Mouse (Mus musculus) ES-Bruce4 (cell line): ENCODE results near the gene Tll2. TPM values are rescaled to one million over a fixed set of nuclear protein-coding genes. Genes with fewer than 3 reads are reported as not detected.

Experiments
- H3K27ac ChIP-seq: 2 replicates; pipeline ENCODE4 v1.5.1; 2012; ENCODE audit warnings: low read length, inconsistent platforms; ENCODE audit not compliant: insufficient read depth
- H3K27me3 ChIP-seq: 2 replicates; pipeline ENCODE4 v1.6.1; 2012; ENCODE audit warnings: mild to moderate bottlenecking, low read length, inconsistent platforms; ENCODE audit not compliant: control insufficient read depth, poor library complexity, insufficient read depth, severe bottlenecking
- H3K36me3 ChIP-seq: 2 replicates; pipeline ENCODE4 v1.6.1; 2012; ENCODE audit warnings: inconsistent platforms, mild to moderate bottlenecking, low read length, moderate library complexity; ENCODE audit not compliant: control insufficient read depth, poor library complexity, insufficient read depth, severe bottlenecking
- H3K4me1 ChIP-seq: one replicate; pipeline ENCODE4 v1.8.1; 2011; ENCODE audit warnings: low read length; ENCODE audit not compliant: control insufficient read depth, insufficient read depth
- H3K4me3 ChIP-seq: 2 replicates; pipeline ENCODE4 v1.5.1; 2011; ENCODE audit warnings: low read depth, mild to moderate bottlenecking, low read length
- H3K9ac ChIP-seq: 2 replicates; pipeline ENCODE4 v1.6.1; 2012; ENCODE audit warnings: low read depth, mild to moderate bottlenecking, inconsistent platforms; ENCODE audit not compliant: poor library complexity, severe bottlenecking
- H3K9me3 ChIP-seq: replicated peaks from 2 replicates; pipeline ENCODE4 v1.6.1; 2012; ENCODE audit warnings: mild to moderate bottlenecking, low read length, inconsistent platforms; ENCODE audit not compliant: control insufficient read depth, poor library complexity, insufficient read depth, severe bottlenecking
- CTCF ChIP-seq: IDR thresholded peaks from one replicate; pipeline ENCODE4 v1.8.1; 2011; ENCODE audit warnings: low read depth, low read length
- EP300 ChIP-seq: IDR thresholded peaks from 2 replicates; pipeline ENCODE4 v1.6.1; 2011; ENCODE audit warnings: low read depth, low read length; ENCODE audit not compliant: insufficient read depth
- POLR2A ChIP-seq: IDR thresholded peaks from one replicate; pipeline ENCODE4 v1.8.1; 2011; ENCODE audit warnings: low read length; ENCODE audit not compliant: insufficient read depth
- polyA plus RNA-seq: library from polyadenylated mRNA; stranded (reverse); fragments of >200 nt; gene quantifications from 2 replicates; pipeline ENCODE4 v1.2.4, GENCODE M21; 2011; ENCODE audit warnings: low read depth; ENCODE audit not compliant: missing spikeins, insufficient read depth, insufficient read length

Tll2 gene
- polyA plus RNA-seq, result not detected in 2 replicates

DNA sequence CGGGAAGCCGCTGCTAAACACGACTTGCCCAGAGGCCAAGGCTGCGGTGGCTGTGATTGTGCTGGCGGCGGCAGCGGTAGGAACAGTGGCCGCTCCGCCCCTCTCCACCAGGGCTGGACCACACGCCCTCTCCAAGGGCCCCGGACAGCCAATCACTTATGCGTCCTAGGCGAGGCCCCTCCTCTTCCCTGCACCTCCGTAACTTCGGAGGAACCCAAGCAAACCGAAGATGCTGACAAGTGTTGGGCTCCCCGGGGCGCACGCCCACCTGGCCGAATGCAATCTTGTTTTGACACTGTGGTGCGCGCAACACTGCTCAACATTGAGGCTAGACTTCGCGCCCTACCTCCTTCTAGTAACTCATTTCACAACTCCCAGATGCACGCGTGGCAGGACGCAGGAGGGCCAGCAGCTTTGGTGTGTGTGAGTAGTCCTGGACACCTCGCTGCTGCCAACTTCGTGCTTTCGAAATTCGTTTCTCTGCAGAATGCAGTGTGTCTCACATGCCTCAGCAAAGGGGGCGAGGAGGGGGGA lies at the start of gene Tll2:
Tll2 (minus strand) TSS at position 25 of the 534 bp plus-strand sequence.
- TF ChIP-seq CTCF, result no peak
- no peak for TF ChIP-seq EP300
- no peak for TF ChIP-seq POLR2A
- peak within 1 kb of the TSS; percentile 39 for H3K4me3 ChIP-seq
- H3K4me1 ChIP-seq, result no peaks in the 10 kb centered on the region
- H3K27me3 ChIP-seq, result no peaks in the 10 kb centered on the region; the same call in 1 of the 2 replicates
- no peaks in the 10 kb centered on the region for H3K9me3 ChIP-seq
- no peak within 1 kb of the TSS for H3K27ac ChIP-seq
- no peak within 1 kb of the TSS for H3K9ac ChIP-seq
- no peaks in the 10 kb centered on the region for H3K36me3 ChIP-seq

DNA sequence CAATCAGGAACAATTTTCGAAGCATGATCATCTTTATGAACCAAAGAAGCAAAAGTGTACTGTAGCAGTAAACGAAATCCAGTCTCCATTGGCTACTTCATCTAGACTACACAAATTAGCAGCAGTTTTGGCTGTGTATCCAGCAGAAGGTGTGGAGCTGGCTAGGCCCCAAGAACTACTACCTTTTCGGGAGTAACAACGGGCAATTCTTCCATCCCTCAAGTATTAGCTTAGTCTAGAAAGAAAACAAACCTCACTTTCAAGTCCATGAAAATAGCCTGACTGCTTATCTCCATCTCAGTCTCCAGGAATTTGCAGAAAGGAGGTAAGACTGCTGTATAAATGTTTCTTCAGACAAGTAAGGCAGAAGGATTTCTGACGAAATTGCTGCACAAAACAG lies 47.9 kb upstream of the Tll2 start:
- H3K9ac ChIP-seq, result no peak overlapping the region
- no peak overlapping the region for H3K4me3 ChIP-seq
- no peaks in the 10 kb centered on the region for H3K9me3 ChIP-seq
- TF ChIP-seq POLR2A, result no peak
- no peak for TF ChIP-seq EP300
- no peak for TF ChIP-seq CTCF
- H3K36me3 ChIP-seq, result no peaks in the 10 kb centered on the region; the same call in 1 of the 2 replicates
- H3K27me3 ChIP-seq, result no peaks in the 10 kb centered on the region
- H3K27ac ChIP-seq, result no peak overlapping the region
- H3K4me1 ChIP-seq, result no peaks in the 10 kb centered on the region

DNA sequence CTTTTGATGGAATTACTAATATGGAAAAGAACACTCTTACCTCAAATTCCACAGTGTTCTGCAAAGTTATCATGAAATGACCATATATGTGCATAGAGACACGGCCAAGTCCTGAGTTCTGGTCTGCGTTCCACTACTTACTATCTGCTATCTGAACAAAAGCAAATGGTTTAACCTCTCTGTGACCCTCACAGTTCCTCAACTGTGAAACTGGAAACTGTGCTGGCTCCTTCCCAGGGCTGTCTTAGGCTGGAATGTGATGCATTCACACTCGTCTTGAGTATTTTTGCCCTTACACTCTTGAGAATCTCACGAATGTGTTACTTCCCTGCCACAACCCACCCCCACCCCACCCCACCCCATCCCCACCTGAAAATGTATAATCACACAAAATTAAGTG lies 42.3 kb upstream of the Tll2 start:
- Histone ChIP-seq H3K9me3 (no peaks in the 10 kb centered on the region), H3K9ac (no peak overlapping the region), H3K36me3 (peaks cover 4% of the 10 kb centered on the region; the same call in 1 of the 2 replicates), H3K4me1 (no peaks in the 10 kb centered on the region), H3K27ac (no peak overlapping the region), H3K27me3 (no peaks in the 10 kb centered on the region), H3K4me3 (no peak overlapping the region)
- TF ChIP-seq EP300, result no peak
- no peak for TF ChIP-seq POLR2A
- no peak for TF ChIP-seq CTCF

DNA sequence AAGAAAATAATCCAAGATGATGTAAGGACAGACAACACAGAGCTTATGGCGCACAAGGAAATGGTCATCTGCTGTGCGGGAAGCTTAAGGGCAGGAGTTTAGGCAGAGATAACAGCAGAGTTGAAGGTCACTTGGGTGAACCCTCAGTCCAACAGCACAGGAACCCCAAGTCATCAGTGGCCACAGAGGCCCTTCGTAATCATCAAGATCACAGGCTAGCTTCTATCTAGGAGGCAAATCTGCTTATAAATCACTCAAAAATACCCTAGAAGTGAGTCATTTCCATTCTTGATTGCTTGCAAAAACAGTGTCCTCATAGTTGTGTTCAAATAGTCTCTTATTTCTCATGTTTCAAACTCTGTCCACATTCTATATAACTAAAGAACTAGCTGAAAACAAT lies 41.6 kb upstream of the Tll2 start:
- Histone ChIP-seq H3K9ac (no peak overlapping the region), H3K9me3 (no peaks in the 10 kb centered on the region), H3K4me1 (no peaks in the 10 kb centered on the region), H3K27me3 (no peaks in the 10 kb centered on the region), H3K36me3 (peaks cover 5% of the 10 kb centered on the region; the same call in 1 of the 2 replicates), H3K4me3 (no peak overlapping the region), H3K27ac (no peak overlapping the region)
- TF ChIP-seq EP300 (no peak), POLR2A (no peak), CTCF (no peak)

- Histone ChIP-seq H3K4me3 (no peak overlapping the region), H3K36me3 (peaks cover 7% of the 10 kb centered on the region; the same call in 1 of the 2 replicates), H3K9me3 (no peaks in the 10 kb centered on the region), H3K27ac (no peak overlapping the region), H3K4me1 (no peaks in the 10 kb centered on the region), H3K9ac (no peak overlapping the region), H3K27me3 (no peaks in the 10 kb centered on the region)
- TF ChIP-seq EP300 (no peak), POLR2A (no peak), CTCF (no peak)
These were observed 39.6 kb upstream of the Tll2 start for GRCm38 (mm10) chr19:41246271-41246670.

DNA sequence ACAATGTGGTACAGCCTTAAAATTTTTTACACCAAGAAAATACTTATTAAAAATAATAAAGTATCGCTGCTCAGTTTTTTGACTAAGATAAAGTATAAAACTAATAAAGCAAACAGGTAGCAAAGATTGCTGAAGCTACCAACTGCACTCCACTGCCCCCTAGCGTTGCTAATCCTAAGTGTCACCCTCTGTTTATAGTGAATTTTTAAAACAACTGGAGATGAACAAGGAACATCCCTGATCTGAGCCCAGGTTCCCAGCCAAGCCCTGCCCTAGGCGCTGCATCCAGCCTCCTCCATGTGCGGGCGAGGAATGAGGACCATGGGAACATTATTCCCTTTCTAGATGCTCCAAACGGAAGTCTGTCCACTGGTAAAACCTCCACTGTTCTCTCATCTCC lies 37.9 kb upstream of the Tll2 start:
- TF ChIP-seq CTCF (no peak), POLR2A (no peak)
- no peaks in the 10 kb centered on the region for H3K27me3 ChIP-seq
- H3K9ac ChIP-seq, result no peak overlapping the region
- H3K4me1 ChIP-seq, result no peaks in the 10 kb centered on the region
- H3K9me3 ChIP-seq, result no peaks in the 10 kb centered on the region
- no peak overlapping the region for H3K27ac ChIP-seq
- H3K36me3 ChIP-seq, result peaks cover 10% of the 10 kb centered on the region; the same call in 1 of the 2 replicates
- no peak overlapping the region for H3K4me3 ChIP-seq
